Mouse (Mus musculus) brain, adult 2 months (tissue): ENCODE measurements around the gene Cngb1.

ENCODE experiments used
- DNase-seq: peaks from one replicate; pipeline ENCODE4 v3.0.0; 2011; ENCODE audit warnings: low read depth, low spot score

Gene Cngb1

GRCm38 (mm10) chr8:95324646-95325045 lies 18.3 kb upstream of the Cngb1 start:
- DNase-seq = no peak

- DNase-seq = no peak
These were observed 16.8 kb upstream of the Cngb1 start for GRCm38 (mm10) chr8:95323201-95323600.

- peak; percentile 61 for DNase-seq
These were observed 14.1 kb upstream of the Cngb1 start for GRCm38 (mm10) chr8:95320224-95321139.

GRCm38 (mm10) chr8:95315350-95315749 lies 9.0 kb upstream of the Cngb1 start:
- DNase-seq = no peak

GRCm38 (mm10) chr8:95314707-95315106 lies 8.3 kb upstream of the Cngb1 start:
- DNase-seq = peak; percentile 39

GRCm38 (mm10) chr8:95313857-95314256 lies 7.5 kb upstream of the Cngb1 start:
- no peak for DNase-seq

GRCm38 (mm10) chr8:95312836-95313235 lies 6.5 kb upstream of the Cngb1 start:
- no peak for DNase-seq

- DNase-seq = no peak
These were observed 4.1 kb upstream of the Cngb1 start, which contains the start of gene Tepp for GRCm38 (mm10) chr8:95310342-95310970. Gene Tepp, plus strand, starts transcription at chr8:95310566.

GRCm38 (mm10) chr8:95305526-95305925 lies 859 bp downstream of the Cngb1 start:
- no peak for DNase-seq

GRCm38 (mm10) chr8:95302410-95302809 lies 4.0 kb downstream of the Cngb1 start:
- peak; percentile 56 for DNase-seq

GRCm38 (mm10) chr8:95293891-95294290 lies 12.5 kb downstream of the Cngb1 start:
- no peak for DNase-seq

GRCm38 (mm10) chr8:95293172-95293571 lies 13.2 kb downstream of the Cngb1 start:
- peak; percentile 24 for DNase-seq

- no peak for DNase-seq
These were observed 17.2 kb downstream of the Cngb1 start for GRCm38 (mm10) chr8:95289066-95289650.

GRCm38 (mm10) chr8:95281493-95281892 lies 24.9 kb downstream of the Cngb1 start:
- peak; percentile 59 for DNase-seq

- peak; percentile 24 for DNase-seq
These were observed 33.5 kb downstream of the Cngb1 start for GRCm38 (mm10) chr8:95272871-95273270.

- no peak for DNase-seq
These were observed 34.5 kb downstream of the Cngb1 start for GRCm38 (mm10) chr8:95271841-95272240.

GRCm38 (mm10) chr8:95270501-95270900 lies 35.9 kb downstream of the Cngb1 start:
- no peak for DNase-seq

GRCm38 (mm10) chr8:95262181-95262580 lies 44.2 kb downstream of the Cngb1 start:
- DNase-seq = no peak

GRCm38 (mm10) chr8:95255611-95256010 lies 50.8 kb downstream of the Cngb1 start:
- DNase-seq = no peak

- DNase-seq = peak; percentile 97
These were observed 51.6 kb downstream of the Cngb1 start for GRCm38 (mm10) chr8:95254564-95255434.

- no peak for DNase-seq
These were observed 54.3 kb downstream of the Cngb1 start for GRCm38 (mm10) chr8:95252056-95252455.
